Mouse (Mus musculus): ENCODE measurements at regions not wholly inside any gene's neighbourhood (a gene's known extent, or its start where the extent isn't known, plus 50 kb on each side); places are given as distances from the start of the nearest gene placed in this dataset.
"Not testable (repeated sequence)": the region's sequence is repeated elsewhere in the genome, so short reads cannot be mapped to it uniquely, and the experiment has no call there.

GRCm38 (mm10) chr17:79975150-79975757 is 79.3 kb upstream of the Atl2 start:
- TF ChIP-seq CTCF, EP300 (IDR thresholded peaks at IDR 0.05; ENCODE audit: low read depth): not testable (repeated sequence)
